ENCODE assay signal across 22 mouse cellular contexts in genomic region chr3:84826938-84827337, GRCm38 (mm10). TPM values are rescaled to one million over a fixed set of nuclear protein-coding genes. Genes with fewer than 3 reads are reported as not detected.
DNase-seq lines count a peak whose midpoint lies in the region; ATAC-seq and TF ChIP-seq lines count a peak whose summit lies in the region.
"Had no signal": no experiment of that assay in that cellular context is flagged by ENCODE, and none has a peak within 500 bp of the region (broad histone marks: within the 10 kb centered on the region; RNA-seq: fewer than 3 reads in every experiment).

No protein-coding gene starts in this region.

- peak overlapping the region; percentile 85 for H3K27ac ChIP-seq in spleen, adult 2 months (ENCODE audit: insufficient read depth, low read length)
- H3K27ac ChIP-seq in ES-E14 (ENCODE audit: insufficient read depth, low read depth, low read length, poor library complexity, severe bottlenecking), result peak overlapping the region; percentile 2; the same call in 1 of the 2 replicates
- no peak overlapping the region for H3K27ac ChIP-seq in heart, embryonic 12.5 days (ENCODE audit: poor library complexity, severe bottlenecking)
- H3K27ac ChIP-seq: embryonic facial prominence, embryonic 13.5 days; forebrain, embryonic 15.5 days; gastrocnemius, adult 2 months; limb, embryonic 12.5 days; liver, embryonic 13.5 days; lung, embryonic 15.5 days; midbrain, embryonic 10.5 days; neural tube, embryonic 13.5 days had no signal

- ATAC-seq in monocyte, adult 5-6 weeks (replicated peaks; ENCODE audit: insufficient number of reproducible peaks, low FRiP score, low TSS enrichment, poor library complexity, severe bottlenecking), result no peak
- no peak for ATAC-seq in heart, embryonic 12.5 days (ENCODE audit: insufficient number of reproducible peaks, low FRiP score)
- ATAC-seq: forebrain, embryonic 15.5 days; hindbrain, embryonic 16.5 days had no signal

- WGBS in spleen, adult 2 months, result 16% methylated on average over 3 of the region's 3 CpGs
- WGBS in heart, embryonic 12.5 days, result 79% methylated on average over 3 of the region's 3 CpGs

- DNase-seq in spleen, adult 2 months (ENCODE audit: low read depth in 1 of 2, low spot score in 2 of 2), result no peak
- no peak for DNase-seq in spleen, postnatal 10 days (ENCODE audit: low spot score in 2 of 2)
- no peak for DNase-seq in ES-E14 (ENCODE audit: low read depth, low spot score)
- peak; percentile 49 for DNase-seq in induced T-regulatory cell, adult 2 months (ENCODE audit: low read depth)
- DNase-seq in frontal cortex, postnatal 14 days (ENCODE audit: low spot score in 2 of 2), result no peak
- DNase-seq: cerebellum, adult 11-12 months; cerebellum, postnatal 14 days; gastrocnemius, adult 2 months; kidney, adult 11 months; liver, embryonic 13.5 days; thymus, postnatal 36 days had no signal

- no peak overlapping the region for H3K4me2 ChIP-seq in heart, embryonic 12.5 days
- H3K4me2 ChIP-seq: embryonic facial prominence, embryonic 13.5 days; forebrain, embryonic 15.5 days; heart, embryonic 11.5 days; limb, embryonic 12.5 days; liver, embryonic 13.5 days; lung, embryonic 15.5 days; neural tube, embryonic 13.5 days had no signal

- peaks cover 5% of the 10 kb centered on the region for H3K4me1 ChIP-seq in spleen, adult 2 months (ENCODE audit: control insufficient read depth, insufficient read depth, insufficient read length)
- peaks cover 2 to 9% of the 10 kb centered on the region in 2 experiments; a peak in 2 of 4 replicates for H3K4me1 ChIP-seq in ES-E14 (ENCODE audit: control insufficient read depth in 2 of 2, insufficient read depth in 2 of 2, low read length in 2 of 2, poor library complexity in 1 of 2)
- H3K4me1 ChIP-seq in heart, embryonic 12.5 days (replicated peaks), result peaks cover 8% of the 10 kb centered on the region
- H3K4me1 ChIP-seq: limb, embryonic 12.5 days; lung, embryonic 15.5 days; midbrain, embryonic 10.5 days had no signal

- TF ChIP-seq POLR2A in spleen, adult 2 months (IDR thresholded peaks at IDR 0.05; ENCODE audit: low read depth, low read length), result no peak

- no peaks in the 10 kb centered on the region for H3K9me3 ChIP-seq in ES-E14 (ENCODE audit: control insufficient read depth, insufficient read depth, low read depth, low read length)
- H3K9me3 ChIP-seq in heart, embryonic 12.5 days (replicated peaks), result no peaks in the 10 kb centered on the region
- H3K9me3 ChIP-seq: embryonic facial prominence, embryonic 13.5 days; forebrain, embryonic 15.5 days; G1E; limb, embryonic 12.5 days; liver, embryonic 13.5 days; lung, embryonic 15.5 days; midbrain, embryonic 10.5 days; neural tube, embryonic 13.5 days had no signal

- no peak overlapping the region for H3K9ac ChIP-seq in ES-E14 (ENCODE audit: insufficient read depth, low read depth, low read length, poor library complexity, severe bottlenecking)
- H3K9ac ChIP-seq in heart, embryonic 12.5 days, result no peak overlapping the region
- H3K9ac ChIP-seq: embryonic facial prominence, embryonic 13.5 days; forebrain, embryonic 15.5 days; limb, embryonic 12.5 days; liver, embryonic 13.5 days; lung, embryonic 15.5 days; neural tube, embryonic 13.5 days had no signal

- in situ Hi-C loops in ES-E14 (cut with MboI; ENCODE audit: low sequenced_read_pairs in 2 of 2, unreplicated experiment in 2 of 2), result no loop called here

- no peaks in the 10 kb centered on the region for H3K36me3 ChIP-seq in spleen, adult 2 months (ENCODE audit: control insufficient read depth, insufficient read depth, low read length)
- no peaks in the 10 kb centered on the region for H3K36me3 ChIP-seq in ES-E14 (ENCODE audit: control insufficient read depth, insufficient read depth, low read length, poor library complexity, severe bottlenecking)
- no peaks in the 10 kb centered on the region for H3K36me3 ChIP-seq in heart, embryonic 12.5 days
- H3K36me3 ChIP-seq: embryonic facial prominence, embryonic 13.5 days; forebrain, embryonic 15.5 days; limb, embryonic 12.5 days; liver, embryonic 13.5 days; lung, embryonic 15.5 days; midbrain, embryonic 10.5 days; neural tube, embryonic 13.5 days had no signal

- no peak overlapping the region; the same call in 1 of the 2 replicates for H3K4me3 ChIP-seq in spleen, adult 2 months (ENCODE audit: extremely low read depth, insufficient read depth, insufficient read length)
- H3K4me3 ChIP-seq in ES-E14 (ENCODE audit: insufficient read depth in 1 of 2, low read depth in 1 of 2, low read length in 2 of 2, poor library complexity in 1 of 2, severe bottlenecking in 1 of 2), result no peak overlapping the region
- H3K4me3 ChIP-seq in heart, embryonic 12.5 days, result no peak overlapping the region
- H3K4me3 ChIP-seq: embryonic facial prominence, embryonic 13.5 days; forebrain, embryonic 15.5 days; gastrocnemius, adult 2 months; limb, embryonic 12.5 days; liver, embryonic 13.5 days; lung, embryonic 15.5 days; midbrain, embryonic 10.5 days; neural tube, embryonic 13.5 days had no signal

- no peak for TF ChIP-seq CTCF in spleen, adult 2 months (IDR thresholded peaks at IDR 0.05; ENCODE audit: extremely low read depth, insufficient read depth, insufficient read length, insufficient replicate concordance)

- no peaks in the 10 kb centered on the region for H3K27me3 ChIP-seq in spleen, adult 2 months (ENCODE audit: control insufficient read depth, insufficient read depth, low read length)
- no peaks in the 10 kb centered on the region for H3K27me3 ChIP-seq in heart, embryonic 12.5 days (replicated peaks)
- H3K27me3 ChIP-seq: embryonic facial prominence, embryonic 13.5 days; forebrain, embryonic 15.5 days; limb, embryonic 12.5 days; liver, embryonic 13.5 days; lung, embryonic 15.5 days; neural tube, embryonic 13.5 days had no signal

TF ChIP-seq in ES-E14, 5 proteins besides CTCF, POLR2A, EP300 and RAD21:
- TF ChIP-seq ZC3H11A (IDR thresholded peaks at IDR 0.05; ENCODE audit: borderline replicate concordance, low read depth, low read length) (no peak), ZNF384 (IDR thresholded peaks at IDR 0.05; ENCODE audit: low read depth, low read length) (peak; percentile 79), MAFK (IDR thresholded peaks at IDR 0.05; ENCODE audit: insufficient read depth, low read depth, low read length) (no peak), CHD2 (IDR thresholded peaks at IDR 0.05; ENCODE audit: low read depth, low read length) (no peak), HCFC1 (IDR thresholded peaks at IDR 0.05; ENCODE audit: borderline replicate concordance, insufficient read depth, low read length) (no peak)

RNA-seq across cellular contexts. Expression of gene Fbxw7, which starts 11.9 kb away (rescaled TPM):
- polyA plus RNA-seq in spleen, adult 2 months (2012; rRNA removed), result 2.8 and 3.4 TPM in 2 replicates
- total RNA-seq in ES-E14 (2012; rRNA removed), result 29.7 and 35.1 TPM in 2 replicates
- total RNA-seq in monocyte, adult 5-6 weeks (2017), result 48.2 to 60.5 TPM (median 53.6 TPM) in 3 replicates
- 6.9 and 8.0 TPM in 2 replicates for polyA plus RNA-seq in heart, embryonic 12.5 days (2016; fragmentation: Nextera tagmentation; extraction: Ambion mirVana)
